Mouse (Mus musculus): ENCODE measurements around the gene Stpg2.

GRCm38 (mm10) chr3:139225123-139225522, 19.6 kb downstream of the Stpg2 start:
- TF ChIP-seq CTCF (IDR thresholded peaks at IDR 0.05; ENCODE audit: control insufficient read depth, insufficient read depth, insufficient replicate concordance, low read depth, low read length) (no peak), POLR2A (IDR thresholded peaks at IDR 0.05; ENCODE audit: control insufficient read depth, low read depth, low read length) (no peak)
